In the genomic region with DNA sequence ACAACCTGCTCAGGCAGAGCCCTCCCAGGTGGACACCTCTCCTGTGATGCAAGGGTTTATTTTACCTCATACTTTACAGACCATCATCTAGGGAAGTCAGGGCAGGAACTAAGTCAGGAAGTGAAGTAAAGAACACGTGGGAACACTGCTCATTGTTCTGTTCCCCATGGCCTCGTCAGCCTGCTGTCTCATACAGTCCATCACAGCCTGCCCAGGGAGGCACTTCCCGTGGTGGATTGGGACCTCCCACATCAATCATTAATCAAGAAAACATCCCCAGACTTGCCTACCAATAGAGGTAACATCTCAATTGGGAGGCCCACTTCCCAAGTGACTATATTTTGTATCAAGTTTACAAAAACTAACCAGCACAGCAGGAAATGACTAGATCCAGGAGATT, we compare ENCODE assay signal across 28 mouse cellular contexts. TPM values are rescaled to one million over a fixed set of nuclear protein-coding genes. Genes with fewer than 3 reads are reported as not detected.
"Had no signal": no experiment of that assay in that cellular context is flagged by ENCODE, and none has a peak within 500 bp of the region (broad histone marks: within the 10 kb centered on the region; RNA-seq: fewer than 3 reads in every experiment).

No protein-coding gene starts in this region.

- H3K9me3 ChIP-seq: embryonic facial prominence, embryonic 10.5 days; embryonic facial prominence, embryonic 12.5 days; embryonic facial prominence, embryonic 13.5 days; embryonic facial prominence, embryonic 15.5 days; forebrain, embryonic 10.5 days; forebrain, embryonic 12.5 days; forebrain, embryonic 13.5 days; forebrain, embryonic 15.5 days had no signal

- H3K4me2 ChIP-seq: embryonic facial prominence, embryonic 12.5 days; embryonic facial prominence, embryonic 13.5 days; embryonic facial prominence, embryonic 15.5 days; forebrain, embryonic 12.5 days; forebrain, embryonic 13.5 days; forebrain, embryonic 15.5 days had no signal

- ATAC-seq: forebrain, embryonic 13.5 days; forebrain, embryonic 14.5 days; forebrain, embryonic 15.5 days; forebrain, embryonic 16.5 days; forebrain, postnatal 0 days had no signal

- H3K9ac ChIP-seq: embryonic facial prominence, embryonic 12.5 days; embryonic facial prominence, embryonic 13.5 days; embryonic facial prominence, embryonic 15.5 days; forebrain, embryonic 12.5 days; forebrain, embryonic 13.5 days; forebrain, embryonic 15.5 days; forebrain, postnatal 0 days had no signal

- H3K27ac ChIP-seq: embryonic facial prominence, embryonic 10.5 days; embryonic facial prominence, embryonic 12.5 days; embryonic facial prominence, embryonic 13.5 days; embryonic facial prominence, embryonic 15.5 days; forebrain, embryonic 10.5 days; forebrain, embryonic 12.5 days; forebrain, embryonic 13.5 days; forebrain, embryonic 15.5 days; gastrocnemius, adult 2 months had no signal

- H3K4me1 ChIP-seq: embryonic facial prominence, embryonic 10.5 days; embryonic facial prominence, embryonic 12.5 days; embryonic facial prominence, embryonic 13.5 days; embryonic facial prominence, embryonic 15.5 days; forebrain, embryonic 10.5 days; forebrain, embryonic 12.5 days; forebrain, embryonic 13.5 days; forebrain, embryonic 15.5 days had no signal

- H3K27me3 ChIP-seq: embryonic facial prominence, embryonic 12.5 days; embryonic facial prominence, embryonic 15.5 days; forebrain, embryonic 12.5 days; forebrain, embryonic 13.5 days; forebrain, embryonic 15.5 days had no signal

- DNase-seq: cerebellum, adult 18-20 months; cerebellum, adult 2 months; cerebellum, adult 8-10 months; cerebellum, adult 9-10 months; cerebellum, adult 9-11 months; cerebellum, postnatal 10 days; cerebellum, postnatal 14 days; cerebellum, postnatal 25 days; cerebellum, postnatal 36 days; embryo, embryonic 11 days; forebrain, postnatal 0 days; gastrocnemius, adult 2 months; gastrocnemius, postnatal 10 days; gastrocnemius, postnatal 14 days; gastrocnemius, postnatal 25 days; gastrocnemius, postnatal 36 days; heart, adult 11 months had no signal

- H3K36me3 ChIP-seq: embryonic facial prominence, embryonic 10.5 days; embryonic facial prominence, embryonic 12.5 days; embryonic facial prominence, embryonic 13.5 days; embryonic facial prominence, embryonic 15.5 days; forebrain, embryonic 10.5 days; forebrain, embryonic 12.5 days; forebrain, embryonic 15.5 days had no signal

- H3K4me3 ChIP-seq: embryonic facial prominence, embryonic 10.5 days; embryonic facial prominence, embryonic 12.5 days; embryonic facial prominence, embryonic 13.5 days; embryonic facial prominence, embryonic 15.5 days; erythroblast, embryonic 14.5 days; forebrain, embryonic 10.5 days; forebrain, embryonic 12.5 days; forebrain, embryonic 13.5 days; forebrain, embryonic 15.5 days; gastrocnemius, adult 2 months had no signal

RNA-seq across cellular contexts. Expression of a gene that starts 27.2 kb away (rescaled TPM):
- polyA plus RNA-seq: erythroblast, embryonic 14.5 days had no signal
